Mouse (Mus musculus) liver, postnatal 0 days (tissue): Measurements from ENCODE around the gene Pxylp1.

Experiments used
- CTCF ChIP-seq: sonication (generic); IDR thresholded peaks from 2 replicates; pipeline ENCODE4 v1.5.1; 2016; ENCODE audit warnings: antibody characterized with exemption, low read depth
- EP300 ChIP-seq: IDR thresholded peaks from 2 replicates; pipeline ENCODE4 v1.6.1; 2016; ENCODE audit warnings: antibody characterized with exemption, low read depth, mild to moderate bottlenecking

- TF ChIP-seq CTCF (no peak), EP300 (no peak)
Measured at GRCm38 (mm10) chr9:96892546-96892945, at the start of gene Pxylp1.
